Mouse (Mus musculus) spleen, adult 2 months (tissue): Measurements from ENCODE around the gene Lpp. TPM values are rescaled to one million over a fixed set of nuclear protein-coding genes. Genes with fewer than 3 reads are reported as not detected.

Experiments
- DNase-seq, 2 experiments: peaks; one replicate each; pipeline versions ENCODE4 v3.0.0 to v3.0.0-alpha.2; 2012 to 2021; ENCODE audit warnings: low spot score in 2 of 2, low read depth in 1 of 2
- H3K27ac ChIP-seq: fragments of 200-500 bp; 2 replicates; pipeline ENCODE4 v1.5.1; 2012; ENCODE audit warnings: low read length, inconsistent platforms; ENCODE audit not compliant: insufficient read depth
- H3K27me3 ChIP-seq: fragments of 200-500 bp; 2 replicates; pipeline ENCODE4 v1.6.1; 2012; ENCODE audit warnings: mild to moderate bottlenecking, moderate library complexity, low read length, inconsistent platforms; ENCODE audit not compliant: control insufficient read depth, insufficient read depth
- H3K36me3 ChIP-seq: fragments of 200-500 bp; 2 replicates; pipeline ENCODE4 v1.6.1; 2012; ENCODE audit warnings: mild to moderate bottlenecking, low read length, inconsistent platforms; ENCODE audit not compliant: control insufficient read depth, insufficient read depth
- H3K4me1 ChIP-seq: fragments of 200-500 bp; 2 replicates; pipeline ENCODE4 v1.6.1; 2011; ENCODE audit warnings: inconsistent platforms; ENCODE audit not compliant: control insufficient read depth, insufficient read depth, insufficient read length
- H3K4me3 ChIP-seq: fragments of 200-500 bp; 2 replicates; pipeline ENCODE4 v1.5.1; 2011; ENCODE audit warnings: mild to moderate bottlenecking, inconsistent platforms; ENCODE audit not compliant: insufficient read depth, insufficient read length; ENCODE audit errors: extremely low read depth
- CTCF ChIP-seq: fragments of 200-500 bp; IDR thresholded peaks from 2 replicates; pipeline ENCODE4 v1.5.1; 2011; ENCODE audit warnings: mild to moderate bottlenecking, inconsistent platforms; ENCODE audit not compliant: insufficient read depth, insufficient read length, insufficient replicate concordance; ENCODE audit errors: extremely low read depth
- POLR2A ChIP-seq: fragments of 200-500 bp; IDR thresholded peaks from 2 replicates; pipeline ENCODE4 v1.6.1; 2011; ENCODE audit warnings: low read depth, low read length, inconsistent platforms
- WGBS: fragments of 180-500 bp; shearing (Covaris S2); methylation state at CpG from one replicate; pipeline ENCODE4 v1.1.7; 2018; 5-methylcytosine and 5-hydroxymethylcytosine counted together
- polyA plus RNA-seq: library from polyadenylated mRNA; depleted of rRNA; stranded (reverse); fragments of >200 nt; gene quantifications from 2 replicates; pipeline ENCODE4 v1.2.3, GENCODE M21; 2012

The Lpp gene
- polyA plus RNA-seq, 1 experiment: 8.2 TPM

- no peaks in the 10 kb centered on the region for H3K36me3 ChIP-seq
- 82% methylated on average over 3 of the region's 3 CpGs for WGBS
- no peak overlapping the region for H3K4me3 ChIP-seq
- TF ChIP-seq POLR2A (no peak), CTCF (no peak)
- no peak for DNase-seq
- peaks cover 12% of the 10 kb centered on the region; the same call in 1 of the 2 replicates for H3K4me1 ChIP-seq
- H3K27ac ChIP-seq: no peak overlapping the region
- H3K27me3 ChIP-seq: no peaks in the 10 kb centered on the region
These were observed 261.8 kb downstream of the Lpp start for GRCm38 (mm10) chr16:24655116-24655515.

GRCm38 (mm10) chr16:24656026-24656425 is 262.7 kb downstream of the Lpp start:
- no peaks in the 10 kb centered on the region for H3K36me3 ChIP-seq
- H3K27ac ChIP-seq: no peak overlapping the region
- WGBS: 54% methylated on average over 8 of the region's 8 CpGs
- H3K4me1 ChIP-seq: peaks cover 12% of the 10 kb centered on the region; the same call in 1 of the 2 replicates
- no peak overlapping the region for H3K4me3 ChIP-seq
- TF ChIP-seq CTCF (no peak), POLR2A (no peak)
- no peak for DNase-seq
- no peaks in the 10 kb centered on the region for H3K27me3 ChIP-seq

- DNase-seq: no peak
- Histone ChIP-seq H3K4me1 (peaks cover 12% of the 10 kb centered on the region; the same call in 1 of the 2 replicates), H3K27ac (no peak overlapping the region), H3K27me3 (no peaks in the 10 kb centered on the region), H3K36me3 (no peaks in the 10 kb centered on the region), H3K4me3 (no peak overlapping the region)
- WGBS: 87% methylated on average over 5 of the region's 5 CpGs
- TF ChIP-seq CTCF (no peak), POLR2A (no peak)
These were observed 263.4 kb downstream of the Lpp start for GRCm38 (mm10) chr16:24656752-24657151.

GRCm38 (mm10) chr16:24659049-24659448 is 265.7 kb downstream of the Lpp start:
- peak in 1 of 2 experiments; percentile 23 for DNase-seq
- TF ChIP-seq POLR2A: no peak
- TF ChIP-seq CTCF: no peak
- Histone ChIP-seq H3K27me3 (no peaks in the 10 kb centered on the region), H3K27ac (no peak overlapping the region), H3K4me1 (peaks cover 12% of the 10 kb centered on the region; the same call in 1 of the 2 replicates), H3K36me3 (0 out of 2 replicates have a peak, but pooled peaks cover 1% of the 10 kb centered on the region), H3K4me3 (no peak overlapping the region)
- 39% methylated on average over 2 of the region's 2 CpGs for WGBS

- DNase-seq: no peak
- no peak for TF ChIP-seq CTCF
- TF ChIP-seq POLR2A: no peak
- H3K27me3 ChIP-seq: no peaks in the 10 kb centered on the region
- H3K4me1 ChIP-seq: no peaks in the 10 kb centered on the region
- H3K27ac ChIP-seq: no peak overlapping the region
- 0 out of 2 replicates have a peak, but pooled peaks cover 1% of the 10 kb centered on the region for H3K36me3 ChIP-seq
- no peak overlapping the region for H3K4me3 ChIP-seq
These were observed 270.8 kb downstream of the Lpp start for GRCm38 (mm10) chr16:24664131-24664530.

GRCm38 (mm10) chr16:24669718-24670460 is 276.6 kb downstream of the Lpp start:
- Histone ChIP-seq H3K27ac (no peak overlapping the region), H3K36me3 (no peaks in the 10 kb centered on the region), H3K27me3 (no peaks in the 10 kb centered on the region), H3K4me1 (no peaks in the 10 kb centered on the region; the same call in 1 of the 2 replicates), H3K4me3 (no peak overlapping the region)
- DNase-seq: no peak
- WGBS: 48% methylated on average over 5 of the region's 5 CpGs
- TF ChIP-seq CTCF (no peak), POLR2A (no peak)

- TF ChIP-seq POLR2A: no peak
- no peak for TF ChIP-seq CTCF
- H3K27me3 ChIP-seq: no peaks in the 10 kb centered on the region
- no peaks in the 10 kb centered on the region for H3K4me1 ChIP-seq
- H3K4me3 ChIP-seq: no peak overlapping the region
- no peak overlapping the region for H3K27ac ChIP-seq
- DNase-seq: no peak
- no peaks in the 10 kb centered on the region for H3K36me3 ChIP-seq
These were observed 285.6 kb downstream of the Lpp start for GRCm38 (mm10) chr16:24678942-24679341.
